Mouse (Mus musculus) ES-Bruce4 (cell line): ENCODE results near the gene Tars2. TPM values are rescaled to one million over a fixed set of nuclear protein-coding genes. Genes with fewer than 3 reads are reported as not detected.
"Not testable (repeated sequence)": the region's sequence is repeated elsewhere in the genome, so short reads cannot be mapped to it uniquely, and the experiment has no call there.

Experiments
- H3K27ac ChIP-seq: 2 replicates; pipeline ENCODE4 v1.5.1; 2012; ENCODE audit warnings: low read length, inconsistent platforms; ENCODE audit not compliant: insufficient read depth
- H3K27me3 ChIP-seq: 2 replicates; pipeline ENCODE4 v1.6.1; 2012; ENCODE audit warnings: mild to moderate bottlenecking, low read length, inconsistent platforms; ENCODE audit not compliant: control insufficient read depth, poor library complexity, insufficient read depth, severe bottlenecking
- H3K36me3 ChIP-seq: 2 replicates; pipeline ENCODE4 v1.6.1; 2012; ENCODE audit warnings: inconsistent platforms, mild to moderate bottlenecking, low read length, moderate library complexity; ENCODE audit not compliant: control insufficient read depth, poor library complexity, insufficient read depth, severe bottlenecking
- H3K4me1 ChIP-seq: one replicate; pipeline ENCODE4 v1.8.1; 2011; ENCODE audit warnings: low read length; ENCODE audit not compliant: control insufficient read depth, insufficient read depth
- H3K4me3 ChIP-seq: 2 replicates; pipeline ENCODE4 v1.5.1; 2011; ENCODE audit warnings: low read depth, mild to moderate bottlenecking, low read length
- H3K9ac ChIP-seq: 2 replicates; pipeline ENCODE4 v1.6.1; 2012; ENCODE audit warnings: low read depth, mild to moderate bottlenecking, inconsistent platforms; ENCODE audit not compliant: poor library complexity, severe bottlenecking
- H3K9me3 ChIP-seq: replicated peaks from 2 replicates; pipeline ENCODE4 v1.6.1; 2012; ENCODE audit warnings: mild to moderate bottlenecking, low read length, inconsistent platforms; ENCODE audit not compliant: control insufficient read depth, poor library complexity, insufficient read depth, severe bottlenecking
- CTCF ChIP-seq: IDR thresholded peaks from one replicate; pipeline ENCODE4 v1.8.1; 2011; ENCODE audit warnings: low read depth, low read length
- EP300 ChIP-seq: IDR thresholded peaks from 2 replicates; pipeline ENCODE4 v1.6.1; 2011; ENCODE audit warnings: low read depth, low read length; ENCODE audit not compliant: insufficient read depth
- POLR2A ChIP-seq: IDR thresholded peaks from one replicate; pipeline ENCODE4 v1.8.1; 2011; ENCODE audit warnings: low read length; ENCODE audit not compliant: insufficient read depth
- polyA plus RNA-seq: library from polyadenylated mRNA; stranded (reverse); fragments of >200 nt; gene quantifications from 2 replicates; pipeline ENCODE4 v1.2.4, GENCODE M21; 2011; ENCODE audit warnings: low read depth; ENCODE audit not compliant: missing spikeins, insufficient read depth, insufficient read length

Gene Tars2
- 74.5 and 78.3 TPM in 2 replicates for polyA plus RNA-seq

GRCm38 (mm10) chr3:95760106-95760505 lies at the start of gene Tars2:
TSS of gene Tars2 (minus strand) at chr3:95760206.
- H3K4me3 ChIP-seq, result no peak within 1 kb of the TSS
- H3K9ac ChIP-seq, result no peak within 1 kb of the TSS
- no peaks in the 10 kb centered on the region for H3K36me3 ChIP-seq
- no peaks in the 10 kb centered on the region for H3K9me3 ChIP-seq
- no peaks in the 10 kb centered on the region for H3K27me3 ChIP-seq
- TF ChIP-seq POLR2A (no peak), EP300 (no peak), CTCF (no peak)
- H3K27ac ChIP-seq, result peak within 1 kb of the TSS; percentile 67
- H3K4me1 ChIP-seq, result no peaks in the 10 kb centered on the region

- Histone ChIP-seq H3K9ac (no peak overlapping the region), H3K4me3 (no peak overlapping the region), H3K36me3 (peaks cover 3% of the 10 kb centered on the region), H3K27me3 (no peaks in the 10 kb centered on the region), H3K4me1 (no peaks in the 10 kb centered on the region), H3K27ac (no peak overlapping the region), H3K9me3 (no peaks in the 10 kb centered on the region)
- TF ChIP-seq EP300, result no peak
- TF ChIP-seq CTCF, result no peak
- TF ChIP-seq POLR2A, result no peak
Measured at GRCm38 (mm10) chr3:95808384-95808783, 48.4 kb upstream of the Tars2 start.

GRCm38 (mm10) chr3:95807630-95808029 lies 47.6 kb upstream of the Tars2 start:
- H3K27ac ChIP-seq, H3K9me3 ChIP-seq, H3K27me3 ChIP-seq, H3K4me1 ChIP-seq, H3K36me3 ChIP-seq, H3K9ac ChIP-seq, H3K4me3 ChIP-seq: not testable (repeated sequence)

DNA sequence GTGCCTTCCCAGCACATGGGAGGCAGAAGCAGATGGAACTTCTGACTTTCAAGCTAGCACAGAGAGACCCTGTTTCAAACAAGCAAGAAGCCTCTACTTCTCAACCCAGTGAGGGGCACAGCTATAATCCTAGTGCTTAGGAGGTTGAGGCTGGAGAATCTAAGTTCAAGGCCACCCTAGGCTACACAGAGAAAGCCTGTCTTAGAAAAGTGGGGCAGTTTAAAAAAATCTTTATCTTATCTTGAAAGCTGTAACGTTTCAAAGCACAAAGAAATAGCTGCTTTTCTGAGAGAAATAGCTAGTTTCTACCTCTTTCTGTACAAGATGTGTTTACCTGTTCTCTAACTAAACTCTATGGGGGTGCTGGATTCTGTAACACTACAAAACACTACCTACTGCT lies 46.7 kb upstream of the Tars2 start:
- Histone ChIP-seq H3K9ac (no peak overlapping the region), H3K4me3 (no peak overlapping the region), H3K27me3 (no peaks in the 10 kb centered on the region), H3K9me3 (no peaks in the 10 kb centered on the region), H3K27ac (no peak overlapping the region), H3K4me1 (no peaks in the 10 kb centered on the region), H3K36me3 (peaks cover 3% of the 10 kb centered on the region)
- TF ChIP-seq EP300, result no peak
- TF ChIP-seq CTCF, result no peak
- TF ChIP-seq POLR2A, result no peak

- no peaks in the 10 kb centered on the region for H3K27me3 ChIP-seq
- no peaks in the 10 kb centered on the region for H3K9me3 ChIP-seq
- H3K36me3 ChIP-seq, result peaks cover 3% of the 10 kb centered on the region; the same call in 1 of the 2 replicates
- H3K27ac ChIP-seq, result no peak overlapping the region
- no peak overlapping the region for H3K4me3 ChIP-seq
- no peak overlapping the region for H3K9ac ChIP-seq
- H3K4me1 ChIP-seq, result no peaks in the 10 kb centered on the region
- TF ChIP-seq CTCF, result no peak
- no peak for TF ChIP-seq POLR2A
- TF ChIP-seq EP300, result no peak
Measured at GRCm38 (mm10) chr3:95803851-95804250, 43.8 kb upstream of the Tars2 start.

DNA sequence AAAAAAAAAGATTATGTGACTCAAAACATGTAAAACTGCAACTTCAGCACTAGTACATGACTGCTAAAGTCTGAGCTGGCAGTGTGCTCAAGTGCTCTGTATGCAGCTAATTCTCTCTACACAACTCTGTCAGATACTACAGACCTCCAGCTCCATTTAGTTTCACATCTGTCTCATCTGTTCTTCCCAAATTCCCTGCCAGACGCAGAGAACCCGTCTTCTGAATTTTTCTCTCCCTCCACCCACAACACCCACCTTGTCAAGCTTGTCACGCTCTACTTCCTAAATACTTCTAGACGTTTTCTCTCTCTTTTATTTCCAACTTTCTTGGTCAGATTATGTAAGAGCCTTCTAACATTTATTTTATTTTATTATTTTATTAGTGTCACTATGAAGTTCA lies 38.8 kb upstream of the Tars2 start:
- Histone ChIP-seq H3K4me1 (peaks cover 2% of the 10 kb centered on the region), H3K27me3 (no peaks in the 10 kb centered on the region), H3K27ac (no peak overlapping the region), H3K9ac (no peak overlapping the region), H3K36me3 (no peaks in the 10 kb centered on the region), H3K4me3 (no peak overlapping the region), H3K9me3 (no peaks in the 10 kb centered on the region)
- TF ChIP-seq EP300 (no peak), POLR2A (no peak), CTCF (no peak)

GRCm38 (mm10) chr3:95794299-95794698 lies 34.3 kb upstream of the Tars2 start:
- Histone ChIP-seq H3K27me3 (no peaks in the 10 kb centered on the region), H3K36me3 (no peaks in the 10 kb centered on the region), H3K9ac (no peak overlapping the region), H3K27ac (no peak overlapping the region), H3K9me3 (no peaks in the 10 kb centered on the region), H3K4me3 (no peak overlapping the region), H3K4me1 (peaks cover 2% of the 10 kb centered on the region)
- TF ChIP-seq CTCF (no peak), POLR2A (no peak), EP300 (no peak)
